Mouse (Mus musculus): ENCODE measurements around the gene Gps2.

Gps2 gene

DNA sequence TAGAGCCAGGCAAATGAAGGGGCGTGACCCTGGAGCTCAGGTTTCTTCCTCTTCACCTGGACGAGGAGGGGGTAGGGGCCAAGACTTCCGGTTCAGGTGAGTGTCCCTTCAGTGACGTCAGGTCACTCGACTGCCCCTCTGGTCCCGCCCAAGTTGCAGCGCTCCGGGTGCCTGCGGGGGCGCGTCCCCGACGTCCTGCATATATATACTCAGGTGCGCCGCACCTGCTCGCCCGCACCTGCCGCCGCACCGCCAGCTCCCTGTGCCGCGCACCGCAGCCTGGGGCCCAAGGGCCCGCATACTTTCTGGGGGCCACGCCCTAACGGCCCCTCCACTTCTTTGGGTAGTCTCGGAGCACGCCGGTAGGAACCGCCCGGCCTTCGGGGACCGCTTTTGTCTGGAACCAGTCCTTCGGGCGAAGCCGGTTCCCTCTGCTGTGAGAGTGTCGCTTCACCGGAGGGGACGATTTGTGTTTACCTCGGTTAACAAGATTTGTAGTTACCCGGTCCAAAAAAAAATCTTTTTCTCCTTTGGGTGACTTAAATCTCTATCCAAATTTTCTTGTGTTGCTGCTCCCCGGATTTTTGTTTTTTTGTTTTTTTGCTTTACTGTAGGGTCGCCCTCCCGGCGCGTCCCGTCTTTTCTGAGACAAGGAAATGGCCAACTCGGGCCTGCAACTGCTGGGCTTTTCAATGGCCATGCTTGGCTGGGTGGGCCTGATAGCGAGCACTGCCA lies 51.8 kb downstream of the Gps2 start:
- peak; percentile 45 for DNase-seq (ENCODE audit: low read depth, low spot score)
